25 mouse cellular contexts compared by ENCODE assay signal in genomic region chr7:123120516-123120915, GRCm38 (mm10). TPM values are rescaled to one million over a fixed set of nuclear protein-coding genes. Genes with fewer than 3 reads are reported as not detected.
A peak's percentile ranks its signal among the peaks of the same experiment; 100 is the strongest.
DNase-seq lines count a peak whose midpoint lies in the region; ATAC-seq and TF ChIP-seq lines count a peak whose summit lies in the region.
"Had no signal": no experiment of that assay in that cellular context is flagged by ENCODE, and none has a peak within 500 bp of the region (broad histone marks: within the 10 kb centered on the region; RNA-seq: fewer than 3 reads in every experiment).

No protein-coding gene starts in this region.

- H3K4me1 ChIP-seq in heart, embryonic 10.5 days, result 0 out of 2 replicates have a peak, but pooled peaks cover 6% of the 10 kb centered on the region
- peaks cover 6% of the 10 kb centered on the region for H3K4me1 ChIP-seq in forebrain, embryonic 16.5 days (replicated peaks; ENCODE audit: control insufficient read depth, insufficient read depth, low read length)
- H3K4me1 ChIP-seq: embryonic facial prominence, embryonic 15.5 days; intestine, embryonic 15.5 days had no signal

- no peak overlapping the region for H3K27ac ChIP-seq in heart, embryonic 10.5 days
- no peak overlapping the region for H3K27ac ChIP-seq in forebrain, embryonic 16.5 days (ENCODE audit: low read length)
- H3K27ac ChIP-seq: embryonic facial prominence, embryonic 12.5 days; embryonic facial prominence, embryonic 15.5 days; forebrain, embryonic 12.5 days; forebrain, embryonic 15.5 days; heart, embryonic 13.5 days; hindbrain, embryonic 12.5 days; intestine, embryonic 15.5 days had no signal

- no peak for ATAC-seq in forebrain, embryonic 16.5 days
- ATAC-seq: activated CD4-positive, CD25-positive, alpha-beta regulatory T cell, adult 4 months; forebrain, embryonic 15.5 days; hindbrain, embryonic 16.5 days; intestine, embryonic 15.5 days had no signal

- no peak overlapping the region for H3K4me3 ChIP-seq in heart, embryonic 10.5 days
- H3K4me3 ChIP-seq in myocyte, result no peak overlapping the region
- no peak overlapping the region for H3K4me3 ChIP-seq in forebrain, embryonic 16.5 days (replicated peaks; ENCODE audit: low read length)
- H3K4me3 ChIP-seq: embryonic facial prominence, embryonic 12.5 days; embryonic facial prominence, embryonic 15.5 days; erythroblast, embryonic 14.5 days; forebrain, embryonic 12.5 days; forebrain, embryonic 15.5 days; heart, embryonic 13.5 days; hindbrain, embryonic 12.5 days; intestine, embryonic 15.5 days had no signal

- no peak overlapping the region for H3ac ChIP-seq in myocyte (ENCODE audit: control insufficient read depth, insufficient read length)

- peak; percentile 5 for DNase-seq in heart, embryonic 10.5 days (ENCODE audit: low spot score)
- DNase-seq in heart, adult 8-10 months (ENCODE audit: low spot score), result no peak
- DNase-seq in NIH3T3 (ENCODE audit: low read depth), result peak; percentile 73
- no peak for DNase-seq in retina, embryonic 14.5 days (ENCODE audit: low spot score)
- DNase-seq: adrenal gland, adult 8-10 months; adrenal gland, postnatal 25 days; cerebellum, adult 18-20 months; cerebellum, adult 9-10 months; cerebellum, postnatal 14 days; gastrocnemius, postnatal 10 days; gastrocnemius, postnatal 36 days; kidney, adult 11 months; kidney, adult 8-10 months had no signal

- H3K36me3 ChIP-seq in heart, embryonic 10.5 days, result no peaks in the 10 kb centered on the region
- no peaks in the 10 kb centered on the region for H3K36me3 ChIP-seq in myocyte (ENCODE audit: control insufficient read depth, insufficient read depth)
- H3K36me3 ChIP-seq in forebrain, embryonic 16.5 days (ENCODE audit: control insufficient read depth, insufficient read depth), result no peaks in the 10 kb centered on the region
- H3K36me3 ChIP-seq: embryonic facial prominence, embryonic 12.5 days; embryonic facial prominence, embryonic 15.5 days; forebrain, embryonic 12.5 days; forebrain, embryonic 15.5 days; heart, embryonic 13.5 days; hindbrain, embryonic 12.5 days; intestine, embryonic 15.5 days had no signal

- H3K27me3 ChIP-seq in heart, embryonic 10.5 days (ENCODE audit: insufficient read depth, poor library complexity, severe bottlenecking), result no peaks in the 10 kb centered on the region
- no peaks in the 10 kb centered on the region for H3K27me3 ChIP-seq in myocyte (ENCODE audit: control insufficient read depth, insufficient read depth, insufficient read length)
- no peaks in the 10 kb centered on the region; the same call in 1 of the 2 replicates for H3K27me3 ChIP-seq in forebrain, embryonic 16.5 days (replicated peaks; ENCODE audit: control insufficient read depth, insufficient read depth, low read length)
- H3K27me3 ChIP-seq: embryonic facial prominence, embryonic 12.5 days; embryonic facial prominence, embryonic 15.5 days; forebrain, embryonic 15.5 days; heart, embryonic 13.5 days; hindbrain, embryonic 12.5 days; intestine, embryonic 15.5 days had no signal

- H3K9ac ChIP-seq in forebrain, embryonic 16.5 days (replicated peaks; ENCODE audit: low read depth, low read length), result no peak overlapping the region
- H3K9ac ChIP-seq: embryonic facial prominence, embryonic 12.5 days; embryonic facial prominence, embryonic 15.5 days; forebrain, embryonic 12.5 days; forebrain, embryonic 15.5 days; heart, embryonic 13.5 days; hindbrain, embryonic 12.5 days; intestine, embryonic 15.5 days had no signal

- no peaks in the 10 kb centered on the region for H3K9me3 ChIP-seq in heart, embryonic 10.5 days
- no peaks in the 10 kb centered on the region for H3K9me3 ChIP-seq in forebrain, embryonic 16.5 days (ENCODE audit: control insufficient read depth, low read length)
- H3K9me3 ChIP-seq: embryonic facial prominence, embryonic 12.5 days; embryonic facial prominence, embryonic 15.5 days; forebrain, embryonic 12.5 days; forebrain, embryonic 15.5 days; heart, embryonic 13.5 days; hindbrain, embryonic 12.5 days; intestine, embryonic 15.5 days had no signal

- peak overlapping the region; percentile 71 for H3K4me2 ChIP-seq in myocyte (ENCODE audit: low read depth)
- no peak overlapping the region for H3K4me2 ChIP-seq in forebrain, embryonic 16.5 days (ENCODE audit: low read length)
- H3K4me2 ChIP-seq: embryonic facial prominence, embryonic 12.5 days; embryonic facial prominence, embryonic 15.5 days; forebrain, embryonic 12.5 days; forebrain, embryonic 15.5 days; heart, embryonic 13.5 days; hindbrain, embryonic 12.5 days; intestine, embryonic 15.5 days had no signal

- H3K79me2 ChIP-seq in myocyte (ENCODE audit: control insufficient read depth, insufficient read depth), result peaks cover 12% of the 10 kb centered on the region

- TF ChIP-seq POLR2A in myocyte (IDR thresholded peaks at IDR 0.05; ENCODE audit: insufficient read length, low read depth), result no peak

- WGBS in heart, embryonic 10.5 days, result 80% methylated on average over 7 of the region's 7 CpGs
- WGBS in forebrain, embryonic 16.5 days, result 90% methylated on average over 7 of the region's 7 CpGs

TF ChIP-seq in myocyte, 11 proteins besides CTCF, POLR2A, EP300 and RAD21:
- TF ChIP-seq USF1 (IDR thresholded peaks at IDR 0.05; ENCODE audit: low read depth) (no peak), MAX (IDR thresholded peaks at IDR 0.05; ENCODE audit: low read depth) (no peak), CEBPB (IDR thresholded peaks at IDR 0.05; ENCODE audit: insufficient read depth, poor library complexity, severe bottlenecking) (peak; percentile 70; the same call in 1 of the 2 replicates), POLR2AphosphoS2 (IDR thresholded peaks at IDR 0.05; ENCODE audit: insufficient read length, low read depth) (no peak), TCF3 (IDR thresholded peaks at IDR 0.05; ENCODE audit: insufficient read length, low read depth) (no peak)

RNA-seq across cellular contexts. Expression of gene Tnrc6a, which starts 3.2 kb away (rescaled TPM):
- 39.9 and 51.2 TPM in 2 replicates for polyA plus RNA-seq in heart, embryonic 10.5 days (2016; fragmentation: Nextera tagmentation; extraction: Ambion mirVana)
- total RNA-seq in heart, adult 8-10 months (2022), result 10 to 100 TPM; 27.3 to 36.6 (median 30.5) TPM
- 8.6 TPM for polyA plus RNA-seq in myocyte (2012; fragmentation: generic; extraction: Trizol)
- polyA plus RNA-seq in forebrain, embryonic 16.5 days (2015; fragmentation: Nextera tagmentation; extraction: Ambion mirVana), result 35.8 and 37.3 TPM in 2 replicates

Comparison
In these comparisons a context has a peak if more than half of its experiments do, and no peak if none do; other contexts are left out.
1. DNase-seq: peak in heart, embryonic 10.5 days (single experiment) and NIH3T3 (single experiment); none in heart, adult 8-10 months (single experiment) and retina, embryonic 14.5 days (single experiment).